Comparison of ENCODE assay signal across 13 mouse cellular contexts in genomic region chr1:136462443-136462842, GRCm38 (mm10). TPM values are rescaled to one million over a fixed set of nuclear protein-coding genes. Genes with fewer than 3 reads are reported as not detected.
DNase-seq lines count a peak whose midpoint lies in the region.
"Had no signal": no experiment of that assay in that cellular context is flagged by ENCODE, and none has a peak within 500 bp of the region (broad histone marks: within the 10 kb centered on the region; RNA-seq: fewer than 3 reads in every experiment).

No protein-coding gene starts in this region.

- intact Hi-C loops in left cerebral cortex, postnatal 10 days (cut with DNase I), result loop anchor here (5.0 kb wide), 1 partner anchor 415 kb away; no protein-coding TSS in a partner anchor

- DNase-seq in frontal cortex, postnatal 36 days (ENCODE audit: low spot score in 2 of 2), result peak; percentile 19 to 35
- no peak for DNase-seq in frontal cortex, postnatal 14 days (ENCODE audit: low spot score in 2 of 2)
- peak; percentile 18 to 32 for DNase-seq in left cerebral cortex, adult 18-20 months (ENCODE audit: low spot score in 2 of 2)
- no peak for DNase-seq in left cerebral cortex, postnatal 10 days (ENCODE audit: extremely low spot score in 1 of 2, low spot score in 2 of 2)
- DNase-seq in R1 (ENCODE audit: low read depth, low spot score), result peak; percentile 38
- peak; percentile 21 to 23 for DNase-seq in right cerebral cortex, postnatal 36 days (ENCODE audit: low spot score in 2 of 2)
- DNase-seq in urinary bladder, adult 18-20 months (ENCODE audit: low spot score in 2 of 2), result no peak
- no peak for DNase-seq in lung, postnatal 4 days
- DNase-seq: B cell, adult 2 months; kidney, postnatal 14 days; lung, adult 2 months; retina, postnatal 1 day; thymus, postnatal 14 days had no signal

RNA-seq across cellular contexts. Expression of gene Kif14, which starts 3.7 kb away (rescaled TPM):
- under 1 TPM; 0.14 to 0.23 TPM for total RNA-seq in left cerebral cortex, adult 18-20 months (2021)
- total RNA-seq in left cerebral cortex, postnatal 10 days (2021), result under 1 TPM; 0.75 to 0.79 TPM

RNA-seq across cellular contexts. Expression of gene Ddx59, which starts 47.4 kb away (rescaled TPM):
- 10 to 100 TPM in 1 of 2 experiments, 1 to 10 TPM in 1; 9.7 to 11.8 TPM for total RNA-seq in left cerebral cortex, adult 18-20 months (2021)
- 10 to 100 TPM; 10.3 TPM for total RNA-seq in left cerebral cortex, postnatal 10 days (2021)

Comparison
In these comparisons a context has a peak if more than half of its experiments do, and no peak if none do; other contexts are left out.
1. DNase-seq: peak in frontal cortex, postnatal 36 days (2 of 2), left cerebral cortex, adult 18-20 months (2 of 2), R1 (single experiment) and right cerebral cortex, postnatal 36 days (2 of 2); none in frontal cortex, postnatal 14 days (0 of 2), left cerebral cortex, postnatal 10 days (0 of 2), urinary bladder, adult 18-20 months (0 of 2) and lung, postnatal 4 days (0 of 2).